Mouse (Mus musculus) bone marrow macrophage, adult 2 months (primary cell): ENCODE results near the gene Arr3.

Experiments used
- CTCF ChIP-seq: IDR thresholded peaks from 2 replicates; pipeline ENCODE4 v1.5.1; 2012; ENCODE audit warnings: low read depth, mild to moderate bottlenecking, low read length, moderate library complexity
- POLR2A ChIP-seq: IDR thresholded peaks from 2 replicates; pipeline ENCODE4 v1.6.1; 2012; ENCODE audit warnings: mild to moderate bottlenecking, low read depth, low read length, borderline replicate concordance

DNA sequence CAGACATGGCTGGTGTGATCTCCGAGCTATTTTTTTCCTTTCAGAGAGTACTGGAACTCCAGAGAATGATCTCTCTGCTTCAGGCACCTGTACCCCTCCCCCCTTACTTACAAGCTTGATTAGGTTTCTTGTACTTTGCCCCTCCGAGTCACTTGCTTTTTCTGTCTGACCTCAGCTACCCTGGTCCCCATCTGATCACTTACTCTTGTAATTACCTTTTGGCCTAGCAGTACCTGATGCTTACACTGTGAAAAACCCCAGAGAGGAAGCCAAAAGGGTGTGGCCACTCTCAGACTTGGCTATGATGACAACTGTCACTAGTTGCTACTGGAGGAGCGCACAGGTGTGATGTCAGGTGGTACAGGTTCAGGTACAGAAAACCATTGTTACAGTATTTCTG, 13.2 kb downstream of the Arr3 start:
- no peak for TF ChIP-seq POLR2A
- no peak for TF ChIP-seq CTCF
